Mouse (Mus musculus) urinary bladder, postnatal 25 days (tissue): ENCODE data around the gene Snx7.

Source experiments
- DNase-seq: peaks from one replicate; pipeline ENCODE4 v3.0.0; 2022; ENCODE audit warnings: low spot score

The Snx7 gene

DNA sequence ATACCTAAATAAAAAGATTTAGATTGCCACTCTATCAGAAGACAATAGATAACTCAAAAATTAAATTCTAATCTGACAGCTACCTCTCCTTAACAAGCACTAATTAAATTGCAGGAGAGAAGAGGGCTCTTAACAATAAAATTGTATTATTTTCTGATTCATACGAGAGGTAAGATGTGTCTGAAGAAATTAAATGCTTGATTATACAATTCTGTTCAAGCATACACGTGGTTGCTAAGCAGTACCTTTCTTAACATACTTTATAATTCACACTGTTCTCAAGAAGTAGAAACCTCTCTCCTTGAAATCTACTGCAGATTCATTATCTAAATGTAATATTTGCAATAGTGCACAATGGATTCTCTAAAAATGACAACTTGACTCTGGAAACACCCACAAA, 54.5 kb downstream of the Snx7 start:
- no peak for DNase-seq

GRCm38 (mm10) chr3:117812135-117812534, 56.6 kb downstream of the Snx7 start:
- DNase-seq, result no peak

DNA sequence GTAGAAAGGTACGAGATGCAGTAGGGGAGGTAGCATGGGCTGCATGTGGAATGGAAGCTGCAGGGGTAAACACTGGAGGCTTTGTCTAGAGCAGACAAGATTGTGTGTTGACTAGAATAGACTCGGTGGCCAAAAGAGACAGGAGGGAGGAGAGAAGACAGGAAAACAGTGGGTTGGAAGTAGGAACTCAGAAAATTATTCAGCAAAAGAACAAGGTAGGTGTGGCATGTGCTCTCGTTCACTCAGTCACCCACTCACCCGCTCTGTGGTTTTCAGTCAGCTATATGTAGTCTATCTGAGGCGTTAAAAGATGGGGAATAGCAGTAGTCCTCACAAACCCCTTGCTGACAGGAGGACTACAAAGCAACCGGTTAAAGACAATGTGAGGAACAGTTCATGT, 63.0 kb downstream of the Snx7 start:
- no peak for DNase-seq

DNA sequence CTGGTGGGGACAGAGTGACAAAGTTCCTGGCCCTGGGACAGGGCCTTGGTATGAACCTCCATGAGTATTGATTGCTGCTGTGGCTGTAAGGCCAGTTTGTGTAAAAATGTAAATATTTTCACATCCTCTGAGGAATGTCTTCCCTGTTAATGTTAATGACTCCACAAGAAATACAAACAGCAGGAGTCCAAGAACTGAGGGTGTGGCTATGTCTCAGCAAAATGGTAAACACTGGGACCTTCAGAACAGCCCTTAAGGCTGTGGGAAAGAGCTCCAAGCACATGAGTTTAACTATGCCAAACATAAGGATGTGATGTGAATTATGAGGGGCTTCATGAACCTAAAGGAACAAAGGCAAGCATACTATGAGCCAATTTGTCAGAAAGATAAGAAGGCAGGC, 74.2 kb downstream of the Snx7 start:
- no peak for DNase-seq

- DNase-seq, result no peak
Observed at GRCm38 (mm10) chr3:117791951-117792350, 76.8 kb downstream of the Snx7 start.

DNA sequence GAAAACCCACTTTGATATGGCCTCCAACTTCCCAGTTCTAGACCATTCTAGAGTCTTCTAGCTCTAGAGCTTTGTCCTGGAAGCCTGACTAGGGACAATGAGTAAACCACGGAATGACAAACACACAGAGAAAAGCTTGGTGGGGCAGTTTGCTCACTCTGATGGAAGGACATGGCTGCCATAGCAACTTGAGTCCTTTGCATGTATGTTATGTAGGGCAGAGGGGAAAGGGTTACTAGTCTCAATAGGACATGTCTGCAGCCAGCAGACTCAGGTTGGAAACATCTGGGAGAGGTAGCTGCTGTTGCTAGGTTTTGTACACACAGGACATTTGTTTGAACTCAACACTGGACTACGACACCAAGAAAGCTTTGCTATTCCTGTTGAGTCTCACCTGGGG, 77.5 kb downstream of the Snx7 start:
- no peak for DNase-seq

- no peak for DNase-seq
Observed at GRCm38 (mm10) chr3:117788800-117789693, 79.7 kb downstream of the Snx7 start.

DNA sequence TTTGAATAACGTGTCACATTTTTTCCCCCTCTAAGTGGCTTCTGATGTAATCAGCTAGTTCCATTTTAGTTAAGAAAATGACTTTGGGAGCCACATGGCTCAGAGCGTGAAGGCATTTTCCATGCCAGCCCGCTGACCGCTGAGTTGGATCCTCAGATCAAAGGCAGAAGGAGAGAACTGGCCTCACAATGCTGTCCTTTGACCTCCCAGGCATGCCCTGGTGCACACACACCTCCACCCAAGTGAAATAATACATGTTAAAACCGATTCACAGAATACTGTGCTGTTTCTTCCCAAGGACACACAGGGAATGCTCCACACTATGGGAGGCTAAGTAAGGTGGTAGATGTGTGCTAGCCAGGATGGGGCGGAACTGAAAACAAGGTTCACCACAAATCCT, 81.5 kb downstream of the Snx7 start:
- no peak for DNase-seq

DNA sequence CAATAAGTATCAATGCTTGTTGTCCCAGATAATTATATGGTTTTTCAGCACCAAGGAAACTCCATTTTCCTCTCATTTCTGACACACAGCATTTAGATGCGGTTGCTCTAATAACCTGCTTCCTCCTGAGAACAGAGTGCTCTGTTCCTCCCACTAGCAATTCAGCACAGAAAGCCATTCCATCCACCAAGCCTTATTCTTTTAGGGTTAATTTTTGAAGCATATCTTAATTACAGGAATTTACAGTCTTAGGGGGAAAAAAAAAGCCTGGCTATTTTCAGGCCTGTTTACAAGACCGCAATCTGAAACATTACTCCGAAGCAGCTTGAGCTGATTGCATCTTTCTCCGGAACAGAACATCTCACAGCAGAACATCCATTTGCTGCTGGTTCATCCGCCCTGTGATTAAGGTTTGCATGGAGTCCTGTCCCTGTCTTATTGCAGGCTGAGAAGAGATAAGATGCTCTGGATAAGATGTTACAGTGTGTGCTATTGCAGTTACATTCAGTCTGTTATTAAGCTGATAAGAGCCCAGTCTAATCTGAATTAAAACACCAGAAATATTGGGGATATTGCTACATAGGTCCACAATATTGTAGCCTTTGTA, 116.5 kb downstream of the Snx7 start:
- no peak for DNase-seq

DNA sequence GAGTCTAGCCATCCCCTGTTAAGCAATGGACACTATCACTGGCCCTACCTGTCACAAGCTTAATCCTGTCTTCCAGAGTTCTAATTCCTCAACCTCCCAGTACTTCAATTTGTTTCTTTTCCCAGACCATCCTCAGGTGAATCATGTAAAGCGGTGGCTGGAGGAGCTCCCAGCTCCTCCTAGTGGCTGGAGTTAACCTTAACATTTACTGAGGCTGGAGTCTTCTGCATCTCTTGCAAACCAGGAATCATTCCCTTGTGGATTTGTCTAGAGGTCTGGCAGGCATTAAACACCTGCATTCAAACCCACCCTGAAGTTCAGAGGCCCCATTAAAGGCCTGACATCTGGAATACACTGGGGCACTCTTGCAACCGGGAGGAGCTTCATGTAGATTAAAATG, 117.1 kb downstream of the Snx7 start:
- no peak for DNase-seq

DNA sequence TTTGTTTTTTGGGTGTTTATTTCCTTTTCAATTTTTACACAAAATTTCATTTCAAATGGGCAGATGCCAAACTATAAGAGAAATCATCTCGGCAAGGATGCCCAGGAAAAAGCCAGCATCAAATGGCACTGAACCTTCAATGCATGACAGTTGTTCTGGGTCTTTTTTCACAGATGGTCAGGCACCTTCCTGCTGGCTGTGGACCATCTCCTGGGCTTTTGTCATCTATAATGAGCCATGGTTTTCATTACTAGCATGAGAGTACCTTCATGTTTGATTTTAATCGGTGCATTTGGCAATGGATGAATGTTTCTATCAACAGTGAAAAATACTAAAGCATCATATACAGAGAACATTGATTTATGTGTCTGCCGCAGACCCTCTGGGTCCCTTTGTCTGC, 119.5 kb downstream of the Snx7 start:
- DNase-seq, result no peak

- no peak for DNase-seq
Observed at GRCm38 (mm10) chr3:117739760-117740159, 129.0 kb downstream of the Snx7 start.

GRCm38 (mm10) chr3:117732661-117733060, 136.1 kb downstream of the Snx7 start:
- no peak for DNase-seq
